Comparison of ENCODE assay signal across 14 mouse cellular contexts in the genomic region with DNA sequence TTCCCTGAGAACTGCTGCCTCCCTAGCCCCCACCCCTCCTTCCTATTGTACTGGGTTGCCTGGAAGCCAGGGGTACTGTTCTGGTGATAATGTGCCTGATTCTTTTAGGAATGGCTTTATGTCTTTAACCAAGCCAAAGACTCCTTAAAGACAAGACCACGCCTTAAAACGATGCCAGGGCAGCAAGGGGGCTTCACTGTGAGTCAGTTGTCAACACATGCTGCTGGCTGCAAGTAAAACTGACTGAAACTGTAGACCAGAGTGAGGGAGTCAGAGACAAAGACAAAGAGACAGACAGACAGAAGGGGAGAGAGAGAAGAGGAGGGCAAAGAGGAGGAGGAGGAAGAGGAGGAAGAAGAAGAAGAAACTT. TPM values are rescaled to one million over a fixed set of nuclear protein-coding genes. Genes with fewer than 3 reads are reported as not detected.
DNase-seq lines count a peak whose midpoint lies in the region; ATAC-seq and TF ChIP-seq lines count a peak whose summit lies in the region.
"Had no signal": no experiment of that assay in that cellular context is flagged by ENCODE, and none has a peak within 500 bp of the region (broad histone marks: within the 10 kb centered on the region; RNA-seq: fewer than 3 reads in every experiment).

No protein-coding gene starts in this region.

- H3K79me2 ChIP-seq in heart, adult 2 months (replicated peaks; ENCODE audit: control insufficient read depth, insufficient read depth, low read length): no peaks in the 10 kb centered on the region

- DNase-seq in heart, adult 2 months: no peak
- DNase-seq in lung, adult 2 months: no peak
- no peak for DNase-seq in stomach, postnatal 0 days (ENCODE audit: low spot score)
- DNase-seq in adrenal gland, postnatal 10 days: no peak
- no peak for DNase-seq in left cerebral cortex, adult 9 months (ENCODE audit: low spot score in 2 of 2)
- DNase-seq: liver, postnatal 0 days; retina, postnatal 1 day had no signal

- intact Hi-C loops in heart, adult 2 months (cut with DNase I): no loop called here

- no peak for TF ChIP-seq POLR2A in heart, adult 2 months (IDR thresholded peaks at IDR 0.05; ENCODE audit: insufficient read depth, low read depth, low read length)
- no peak for TF ChIP-seq POLR2A in lung, adult 2 months (IDR thresholded peaks at IDR 0.05; ENCODE audit: borderline replicate concordance, extremely low read depth, low read depth, low read length)

- H3K9me3 ChIP-seq in heart, embryonic 16.5 days (replicated peaks; ENCODE audit: control insufficient read depth, low read length): no peaks in the 10 kb centered on the region
- H3K9me3 ChIP-seq in lung, embryonic 16.5 days (ENCODE audit: control insufficient read depth, low read length): no peaks in the 10 kb centered on the region
- H3K9me3 ChIP-seq in intestine, embryonic 15.5 days: no peaks in the 10 kb centered on the region
- no peaks in the 10 kb centered on the region for H3K9me3 ChIP-seq in stomach, postnatal 0 days (ENCODE audit: control insufficient read depth, low read length)
- H3K9me3 ChIP-seq: forebrain, embryonic 15.5 days; limb, embryonic 15.5 days had no signal

- no peaks in the 10 kb centered on the region for H3K27me3 ChIP-seq in heart, embryonic 16.5 days (ENCODE audit: control insufficient read depth, insufficient read depth, low read length)
- H3K27me3 ChIP-seq in heart, adult 2 months (ENCODE audit: control insufficient read depth, insufficient read depth, low read length): no peaks in the 10 kb centered on the region
- H3K27me3 ChIP-seq in lung, embryonic 16.5 days (ENCODE audit: control insufficient read depth, insufficient read depth, low read depth, low read length): no peaks in the 10 kb centered on the region
- H3K27me3 ChIP-seq in intestine, embryonic 15.5 days (replicated peaks): no peaks in the 10 kb centered on the region
- H3K27me3 ChIP-seq in stomach, postnatal 0 days (ENCODE audit: control insufficient read depth, insufficient read depth, low read length): no peaks in the 10 kb centered on the region
- H3K27me3 ChIP-seq: forebrain, embryonic 15.5 days; limb, embryonic 15.5 days had no signal

- H3K36me3 ChIP-seq in heart, embryonic 16.5 days (ENCODE audit: control insufficient read depth, insufficient read depth): no peaks in the 10 kb centered on the region
- no peaks in the 10 kb centered on the region for H3K36me3 ChIP-seq in heart, adult 2 months (ENCODE audit: control insufficient read depth, insufficient read depth, low read length)
- H3K36me3 ChIP-seq in lung, embryonic 16.5 days (ENCODE audit: control insufficient read depth, insufficient read depth, low read length): no peaks in the 10 kb centered on the region
- no peaks in the 10 kb centered on the region for H3K36me3 ChIP-seq in intestine, embryonic 15.5 days
- H3K36me3 ChIP-seq in stomach, postnatal 0 days (ENCODE audit: control insufficient read depth, insufficient read depth, low read length): no peaks in the 10 kb centered on the region
- H3K36me3 ChIP-seq: forebrain, embryonic 15.5 days; limb, embryonic 15.5 days had no signal

- H3K4me3 ChIP-seq in heart, embryonic 16.5 days (ENCODE audit: low read length): no peak overlapping the region
- no peak overlapping the region for H3K4me3 ChIP-seq in heart, adult 2 months
- no peak overlapping the region for H3K4me3 ChIP-seq in lung, embryonic 16.5 days (ENCODE audit: low read length)
- no peak overlapping the region for H3K4me3 ChIP-seq in lung, adult 2 months (replicated peaks; ENCODE audit: extremely low read depth, low read depth, low read length)
- H3K4me3 ChIP-seq in intestine, embryonic 15.5 days (replicated peaks): no peak overlapping the region
- H3K4me3 ChIP-seq in stomach, postnatal 0 days (ENCODE audit: low read depth, low read length): no peak overlapping the region
- H3K4me3 ChIP-seq: erythroblast, embryonic 14.5 days; forebrain, embryonic 15.5 days; limb, embryonic 15.5 days had no signal

- WGBS in heart, embryonic 16.5 days: 52% methylated on average over 2 of the region's 2 CpGs
- 61% methylated on average over 2 of the region's 2 CpGs for WGBS in heart, adult 2 months
- 38% methylated on average over 2 of the region's 2 CpGs for WGBS in lung, embryonic 16.5 days
- 56% methylated on average over 2 of the region's 2 CpGs for WGBS in lung, adult 2 months
- 74% methylated on average over 2 of the region's 2 CpGs for WGBS in intestine, embryonic 15.5 days
- WGBS in stomach, postnatal 0 days: 54% methylated on average over 2 of the region's 2 CpGs

- H3K9ac ChIP-seq in heart, embryonic 16.5 days (ENCODE audit: low read length): no peak overlapping the region
- no peak overlapping the region for H3K9ac ChIP-seq in heart, adult 2 months (ENCODE audit: low read depth, low read length)
- H3K9ac ChIP-seq in lung, embryonic 16.5 days (ENCODE audit: low read length): no peak overlapping the region
- H3K9ac ChIP-seq in intestine, embryonic 15.5 days: no peak overlapping the region
- H3K9ac ChIP-seq in stomach, postnatal 0 days (ENCODE audit: low read length): no peak overlapping the region
- H3K9ac ChIP-seq: forebrain, embryonic 15.5 days; limb, embryonic 15.5 days; liver, postnatal 0 days had no signal

- 0 out of 2 replicates have a peak overlapping the region, but pooled peaks have one; percentile 26 for H3K27ac ChIP-seq in heart, embryonic 16.5 days (ENCODE audit: low read length)
- H3K27ac ChIP-seq in heart, adult 2 months: no peak overlapping the region
- peak overlapping the region; percentile 93 for H3K27ac ChIP-seq in lung, embryonic 16.5 days (ENCODE audit: low read length)
- peak overlapping the region; percentile 60; the same call in 1 of the 2 replicates for H3K27ac ChIP-seq in intestine, embryonic 15.5 days
- H3K27ac ChIP-seq in stomach, postnatal 0 days (replicated peaks): peak overlapping the region; percentile 78
- H3K27ac ChIP-seq: forebrain, embryonic 15.5 days; limb, embryonic 15.5 days had no signal

- no peak for TF ChIP-seq EP300 in heart, adult 2 months (IDR thresholded peaks at IDR 0.05; ENCODE audit: insufficient read depth, low read depth, low read length)
- TF ChIP-seq EP300 in stomach, postnatal 0 days (optimal IDR thresholded peaks at IDR 0.05): no peak

- H3K4me2 ChIP-seq in heart, embryonic 16.5 days (ENCODE audit: low read depth, low read length): no peak overlapping the region
- no peak overlapping the region for H3K4me2 ChIP-seq in lung, embryonic 16.5 days (ENCODE audit: low read depth, low read length)
- H3K4me2 ChIP-seq in intestine, embryonic 15.5 days (replicated peaks): no peak overlapping the region
- H3K4me2 ChIP-seq in stomach, postnatal 0 days (replicated peaks; ENCODE audit: low read depth): no peak overlapping the region
- H3K4me2 ChIP-seq: forebrain, embryonic 15.5 days; limb, embryonic 15.5 days had no signal

- TF ChIP-seq CTCF in heart, adult 2 months (IDR thresholded peaks at IDR 0.05): no peak
- TF ChIP-seq CTCF in lung, adult 2 months (IDR thresholded peaks at IDR 0.05; ENCODE audit: insufficient read depth, low read length): no peak
- TF ChIP-seq CTCF in stomach, postnatal 0 days (IDR thresholded peaks at IDR 0.05; ENCODE audit: low read depth): no peak

- ATAC-seq in heart, embryonic 16.5 days (replicated peaks; ENCODE audit: extremely low read depth, insufficient read depth, low FRiP score): no peak
- ATAC-seq in lung, embryonic 16.5 days (ENCODE audit: low read depth): no peak
- ATAC-seq in intestine, embryonic 15.5 days: 0 out of 2 replicates have a peak, but pooled peaks have one; percentile 5
- ATAC-seq in stomach, postnatal 0 days (ENCODE audit: low FRiP score, low TSS enrichment): no peak
- ATAC-seq: forebrain, embryonic 15.5 days; liver, postnatal 0 days had no signal

- peaks cover 13% of the 10 kb centered on the region for H3K4me1 ChIP-seq in heart, embryonic 16.5 days (ENCODE audit: control insufficient read depth, insufficient read depth, low read length)
- peaks cover 15% of the 10 kb centered on the region for H3K4me1 ChIP-seq in heart, adult 2 months (ENCODE audit: control insufficient read depth, insufficient read depth, low read length)
- peaks cover 17% of the 10 kb centered on the region for H3K4me1 ChIP-seq in lung, embryonic 16.5 days (replicated peaks; ENCODE audit: control insufficient read depth, insufficient read depth, low read length)
- peaks cover 16% of the 10 kb centered on the region for H3K4me1 ChIP-seq in lung, adult 2 months (ENCODE audit: control insufficient read depth, insufficient read depth, low read length)
- H3K4me1 ChIP-seq in intestine, embryonic 15.5 days (replicated peaks): peaks cover 6% of the 10 kb centered on the region; the same call in 1 of the 2 replicates
- H3K4me1 ChIP-seq in stomach, postnatal 0 days (replicated peaks; ENCODE audit: control insufficient read depth, insufficient read depth): no peaks in the 10 kb centered on the region
- H3K4me1 ChIP-seq: forebrain, embryonic 15.5 days had no signal

RNA-seq across cellular contexts. Expression of gene Tmem214, which starts 17.3 kb away (rescaled TPM):
- 58.8 and 61.7 TPM in 2 replicates for polyA plus RNA-seq in heart, embryonic 16.5 days (2015; fragmentation: Nextera tagmentation; extraction: Ambion mirVana)
- total RNA-seq in heart, adult 2 months (2021): 10 to 100 TPM; 34.7 to 37.5 TPM
- polyA plus RNA-seq in heart, adult 2 months (2012; rRNA removed): 55.3 and 55.7 TPM in 2 replicates
- 79.8 and 84.4 TPM in 2 replicates for polyA plus RNA-seq in lung, embryonic 16.5 days (2015; fragmentation: Nextera tagmentation; extraction: Ambion mirVana)
- polyA plus RNA-seq in lung, adult 2 months (2012; rRNA removed): 85.7 and 86.6 TPM in 2 replicates
- polyA plus RNA-seq in intestine, embryonic 15.5 days (2015; fragmentation: Nextera tagmentation; extraction: Ambion mirVana): 72.3 and 76.3 TPM in 2 replicates
- polyA plus RNA-seq in stomach, postnatal 0 days (2015; fragmentation: Nextera tagmentation; extraction: Ambion mirVana): 57.3 and 58.7 TPM in 2 replicates
- 10 to 100 TPM; 49.4 to 50.4 TPM for total RNA-seq in adrenal gland, postnatal 10 days (2021)

RNA-seq across cellular contexts. Expression of gene Mapre3, which starts 36.1 kb away (rescaled TPM):
- 18.2 and 19.8 TPM in 2 replicates for polyA plus RNA-seq in heart, embryonic 16.5 days (2015; fragmentation: Nextera tagmentation; extraction: Ambion mirVana)
- 10 to 100 TPM; 36.5 to 38.2 TPM for total RNA-seq in heart, adult 2 months (2021)
- polyA plus RNA-seq in heart, adult 2 months (2012; rRNA removed): 49.1 and 52.8 TPM in 2 replicates
- 22.4 and 25.4 TPM in 2 replicates for polyA plus RNA-seq in lung, embryonic 16.5 days (2015; fragmentation: Nextera tagmentation; extraction: Ambion mirVana)
- 66.2 and 81.8 TPM in 2 replicates for polyA plus RNA-seq in lung, adult 2 months (2012; rRNA removed)
- polyA plus RNA-seq in intestine, embryonic 15.5 days (2015; fragmentation: Nextera tagmentation; extraction: Ambion mirVana): 17.4 and 17.5 TPM in 2 replicates
- 14.1 and 15.5 TPM in 2 replicates for polyA plus RNA-seq in stomach, postnatal 0 days (2015; fragmentation: Nextera tagmentation; extraction: Ambion mirVana)
- 10 to 100 TPM; 35.9 to 47.4 TPM for total RNA-seq in adrenal gland, postnatal 10 days (2021)
- total RNA-seq: common myeloid progenitor, adult 5-6 weeks had no signal

RNA-seq across cellular contexts. Expression of gene Agbl5, which starts 38.0 kb away (rescaled TPM):
- 10.8 and 11.8 TPM in 2 replicates for polyA plus RNA-seq in heart, embryonic 16.5 days (2015; fragmentation: Nextera tagmentation; extraction: Ambion mirVana)
- total RNA-seq in heart, adult 2 months (2021): 1 to 10 TPM; 4.3 to 4.8 TPM
- 7.8 and 8.7 TPM in 2 replicates for polyA plus RNA-seq in heart, adult 2 months (2012; rRNA removed)
- polyA plus RNA-seq in lung, embryonic 16.5 days (2015; fragmentation: Nextera tagmentation; extraction: Ambion mirVana): 20.9 and 21.2 TPM in 2 replicates
- polyA plus RNA-seq in lung, adult 2 months (2012; rRNA removed): 19.2 and 20.8 TPM in 2 replicates
- 13.9 and 16.4 TPM in 2 replicates for polyA plus RNA-seq in intestine, embryonic 15.5 days (2015; fragmentation: Nextera tagmentation; extraction: Ambion mirVana)
- 6.9 and 9.1 TPM in 2 replicates for polyA plus RNA-seq in stomach, postnatal 0 days (2015; fragmentation: Nextera tagmentation; extraction: Ambion mirVana)
- 10 to 100 TPM; 12.4 to 17.0 TPM for total RNA-seq in adrenal gland, postnatal 10 days (2021)

RNA-seq across cellular contexts. Expression of gene Ost4, which starts 57.0 kb away (rescaled TPM):
- 349 and 355 TPM in 2 replicates for polyA plus RNA-seq in heart, embryonic 16.5 days (2015; fragmentation: Nextera tagmentation; extraction: Ambion mirVana)
- 100 to 1,000 TPM; 160 to 161 TPM for total RNA-seq in heart, adult 2 months (2021)
- polyA plus RNA-seq in heart, adult 2 months (2012; rRNA removed): 191 and 208 TPM in 2 replicates
- polyA plus RNA-seq in lung, embryonic 16.5 days (2015; fragmentation: Nextera tagmentation; extraction: Ambion mirVana): 446 TPM in 2 replicates
- 218 and 230 TPM in 2 replicates for polyA plus RNA-seq in lung, adult 2 months (2012; rRNA removed)
- polyA plus RNA-seq in intestine, embryonic 15.5 days (2015; fragmentation: Nextera tagmentation; extraction: Ambion mirVana): 449 and 476 TPM in 2 replicates
- 368 and 397 TPM in 2 replicates for polyA plus RNA-seq in stomach, postnatal 0 days (2015; fragmentation: Nextera tagmentation; extraction: Ambion mirVana)
- total RNA-seq in adrenal gland, postnatal 10 days (2021): 100 to 1,000 TPM; 208 to 219 TPM
